ENCODE assay signal across 17 mouse cellular contexts in genomic region chr6:82694668-82695067, GRCm38 (mm10). TPM values are rescaled to one million over a fixed set of nuclear protein-coding genes. Genes with fewer than 3 reads are reported as not detected.
DNase-seq lines count a peak whose midpoint lies in the region; ATAC-seq lines count a peak whose summit lies in the region.
"Had no signal": no experiment of that assay in that cellular context is flagged by ENCODE, and none has a peak within 500 bp of the region (broad histone marks: within the 10 kb centered on the region; RNA-seq: fewer than 3 reads in every experiment).

No protein-coding gene starts in this region.

- no peaks in the 10 kb centered on the region for H3K27me3 ChIP-seq in forebrain, embryonic 10.5 days (ENCODE audit: poor library complexity, severe bottlenecking)
- H3K27me3 ChIP-seq in forebrain, embryonic 13.5 days, result no peaks in the 10 kb centered on the region
- no peaks in the 10 kb centered on the region for H3K27me3 ChIP-seq in heart, embryonic 15.5 days
- no peaks in the 10 kb centered on the region for H3K27me3 ChIP-seq in midbrain, embryonic 10.5 days (ENCODE audit: low read depth, poor library complexity, severe bottlenecking)
- H3K27me3 ChIP-seq in midbrain, embryonic 13.5 days, result no peaks in the 10 kb centered on the region
- H3K27me3 ChIP-seq in midbrain, embryonic 16.5 days (ENCODE audit: control insufficient read depth, insufficient read depth, low read depth, low read length), result no peaks in the 10 kb centered on the region
- H3K27me3 ChIP-seq: embryonic facial prominence, embryonic 13.5 days had no signal

- peaks cover 9% of the 10 kb centered on the region for H3K4me1 ChIP-seq in forebrain, embryonic 10.5 days
- 0 out of 2 replicates have a peak, but pooled peaks cover 6% of the 10 kb centered on the region for H3K4me1 ChIP-seq in forebrain, embryonic 13.5 days
- H3K4me1 ChIP-seq in heart, embryonic 15.5 days (replicated peaks), result no peaks in the 10 kb centered on the region
- peaks cover 11% of the 10 kb centered on the region for H3K4me1 ChIP-seq in midbrain, embryonic 10.5 days
- H3K4me1 ChIP-seq in midbrain, embryonic 13.5 days (replicated peaks), result peaks cover 8% of the 10 kb centered on the region; the same call in 1 of the 2 replicates
- no peaks in the 10 kb centered on the region for H3K4me1 ChIP-seq in midbrain, embryonic 16.5 days (ENCODE audit: control insufficient read depth, insufficient read depth, low read length)

- no peak overlapping the region for H3K9ac ChIP-seq in forebrain, embryonic 13.5 days
- no peak overlapping the region for H3K9ac ChIP-seq in heart, embryonic 15.5 days
- no peak overlapping the region for H3K9ac ChIP-seq in midbrain, embryonic 13.5 days (replicated peaks)
- H3K9ac ChIP-seq in midbrain, embryonic 16.5 days (ENCODE audit: low read depth, low read length), result no peak overlapping the region
- H3K9ac ChIP-seq: embryonic facial prominence, embryonic 13.5 days had no signal

- intact Hi-C loops in heart, postnatal 10 days (cut with DNase I), result loop anchor here (10.0 kb wide), 1 partner anchor 400 kb away; no protein-coding TSS in a partner anchor

- H3K9me3 ChIP-seq in forebrain, embryonic 10.5 days, result no peaks in the 10 kb centered on the region
- no peaks in the 10 kb centered on the region for H3K9me3 ChIP-seq in forebrain, embryonic 13.5 days (replicated peaks)
- H3K9me3 ChIP-seq in heart, embryonic 15.5 days (replicated peaks), result no peaks in the 10 kb centered on the region
- H3K9me3 ChIP-seq in midbrain, embryonic 10.5 days (replicated peaks), result no peaks in the 10 kb centered on the region
- H3K9me3 ChIP-seq in midbrain, embryonic 13.5 days, result no peaks in the 10 kb centered on the region
- no peaks in the 10 kb centered on the region for H3K9me3 ChIP-seq in midbrain, embryonic 16.5 days (replicated peaks; ENCODE audit: control insufficient read depth, low read length, poor library complexity, severe bottlenecking)
- H3K9me3 ChIP-seq: embryonic facial prominence, embryonic 13.5 days had no signal

- ATAC-seq in forebrain, embryonic 13.5 days, result no peak
- ATAC-seq in heart, embryonic 15.5 days (replicated peaks; ENCODE audit: insufficient number of reproducible peaks, insufficient read depth, low FRiP score, low read depth), result no peak
- no peak for ATAC-seq in midbrain, embryonic 13.5 days
- no peak for ATAC-seq in midbrain, embryonic 16.5 days

- H3K36me3 ChIP-seq in forebrain, embryonic 10.5 days (replicated peaks), result no peaks in the 10 kb centered on the region
- no peaks in the 10 kb centered on the region for H3K36me3 ChIP-seq in forebrain, embryonic 13.5 days (ENCODE audit: poor library complexity, severe bottlenecking)
- no peaks in the 10 kb centered on the region for H3K36me3 ChIP-seq in heart, embryonic 15.5 days
- H3K36me3 ChIP-seq in midbrain, embryonic 10.5 days, result no peaks in the 10 kb centered on the region
- H3K36me3 ChIP-seq in midbrain, embryonic 13.5 days, result no peaks in the 10 kb centered on the region
- no peaks in the 10 kb centered on the region for H3K36me3 ChIP-seq in midbrain, embryonic 16.5 days (ENCODE audit: control insufficient read depth, insufficient read depth, low read length)
- H3K36me3 ChIP-seq: embryonic facial prominence, embryonic 13.5 days had no signal

- H3K4me2 ChIP-seq in forebrain, embryonic 13.5 days, result no peak overlapping the region
- peak overlapping the region; percentile 24 for H3K4me2 ChIP-seq in heart, embryonic 15.5 days
- H3K4me2 ChIP-seq in midbrain, embryonic 13.5 days (replicated peaks), result no peak overlapping the region
- H3K4me2 ChIP-seq in midbrain, embryonic 16.5 days (ENCODE audit: low read length), result peak overlapping the region; percentile 10; the same call in 1 of the 2 replicates
- H3K4me2 ChIP-seq: embryonic facial prominence, embryonic 13.5 days had no signal

- H3K27ac ChIP-seq in forebrain, embryonic 10.5 days, result no peak overlapping the region
- H3K27ac ChIP-seq in forebrain, embryonic 13.5 days, result no peak overlapping the region
- H3K27ac ChIP-seq in heart, embryonic 15.5 days, result no peak overlapping the region
- H3K27ac ChIP-seq in midbrain, embryonic 10.5 days (replicated peaks), result 0 out of 2 replicates have a peak overlapping the region, but pooled peaks have one; percentile 28
- H3K27ac ChIP-seq in midbrain, embryonic 13.5 days, result no peak overlapping the region
- H3K27ac ChIP-seq in midbrain, embryonic 16.5 days (ENCODE audit: low read length), result no peak overlapping the region
- H3K27ac ChIP-seq: embryonic facial prominence, embryonic 13.5 days; kidney, postnatal 0 days had no signal

- DNase-seq in forebrain, embryonic 10.5 days (ENCODE audit: extremely low spot score, low spot score), result peak; percentile 34
- no peak for DNase-seq in heart, postnatal 10 days
- DNase-seq in midbrain, embryonic 10.5 days (ENCODE audit: low spot score), result peak; percentile 33
- no peak for DNase-seq in thymus, postnatal 0 days (ENCODE audit: low spot score)
- DNase-seq: adrenal gland, adult 8-10 months; cerebellum, adult 9-11 months; gastrocnemius, postnatal 36 days; layer of hippocampus, adult 9-11 months; lung, postnatal 4 days; right cerebral cortex, adult 18-20 months; thymus, postnatal 4 days had no signal

- no peak overlapping the region for H3K4me3 ChIP-seq in forebrain, embryonic 10.5 days
- H3K4me3 ChIP-seq in forebrain, embryonic 13.5 days, result no peak overlapping the region
- no peak overlapping the region for H3K4me3 ChIP-seq in heart, embryonic 15.5 days
- no peak overlapping the region for H3K4me3 ChIP-seq in midbrain, embryonic 10.5 days
- H3K4me3 ChIP-seq in midbrain, embryonic 13.5 days (replicated peaks), result no peak overlapping the region
- no peak overlapping the region for H3K4me3 ChIP-seq in midbrain, embryonic 16.5 days (ENCODE audit: low read depth, low read length)
- H3K4me3 ChIP-seq: embryonic facial prominence, embryonic 13.5 days had no signal

- 67% methylated on average over 13 of the region's 13 CpGs for WGBS in forebrain, embryonic 10.5 days
- 48% methylated on average over 13 of the region's 13 CpGs for WGBS in forebrain, embryonic 13.5 days
- WGBS in heart, embryonic 15.5 days, result 41% methylated on average over 13 of the region's 13 CpGs
- WGBS in midbrain, embryonic 10.5 days, result 53% methylated on average over 13 of the region's 13 CpGs
- WGBS in midbrain, embryonic 13.5 days, result 47% methylated on average over 13 of the region's 13 CpGs
- WGBS in midbrain, embryonic 16.5 days, result 39% methylated on average over 13 of the region's 13 CpGs

RNA-seq across cellular contexts. Expression of gene Pole4, which starts 10.5 kb away (rescaled TPM):
- polyA plus RNA-seq in forebrain, embryonic 10.5 days (2016; fragmentation: Nextera tagmentation; extraction: Ambion mirVana), result 92.5 and 99.7 TPM in 2 replicates
- 94.9 and 95.0 TPM in 2 replicates for polyA plus RNA-seq in forebrain, embryonic 13.5 days (2015; fragmentation: Nextera tagmentation; extraction: Ambion mirVana)
- polyA plus RNA-seq in heart, embryonic 15.5 days (2015; fragmentation: Nextera tagmentation; extraction: Ambion mirVana), result 78.0 and 81.7 TPM in 2 replicates
- total RNA-seq in heart, postnatal 10 days (2021), result 10 to 100 TPM; 28.2 to 29.8 TPM
- polyA plus RNA-seq in midbrain, embryonic 10.5 days (2016; fragmentation: Nextera tagmentation; extraction: Ambion mirVana), result 93.1 and 96.4 TPM in 2 replicates
- 84.0 and 87.2 TPM in 2 replicates for polyA plus RNA-seq in midbrain, embryonic 13.5 days (2015; fragmentation: Nextera tagmentation; extraction: Ambion mirVana)
- polyA plus RNA-seq in midbrain, embryonic 16.5 days (2015; fragmentation: Nextera tagmentation; extraction: Ambion mirVana), result 115 and 133 TPM in 2 replicates
- 146 and 155 TPM in 2 replicates for polyA plus RNA-seq in thymus, postnatal 0 days (2015; fragmentation: Nextera tagmentation; extraction: Ambion mirVana)

Comparison
In these comparisons a context has a peak if more than half of its experiments do, and no peak if none do; other contexts are left out.
1. H3K4me2 ChIP-seq: peak in heart, embryonic 15.5 days (single experiment) and midbrain, embryonic 16.5 days (single experiment); none in forebrain, embryonic 13.5 days (single experiment) and midbrain, embryonic 13.5 days (single experiment).
2. DNase-seq: peak in forebrain, embryonic 10.5 days (single experiment) and midbrain, embryonic 10.5 days (single experiment); none in heart, postnatal 10 days (0 of 2) and thymus, postnatal 0 days (single experiment).